ENCODE assay signal across 8 mouse cellular contexts in the genomic region with DNA sequence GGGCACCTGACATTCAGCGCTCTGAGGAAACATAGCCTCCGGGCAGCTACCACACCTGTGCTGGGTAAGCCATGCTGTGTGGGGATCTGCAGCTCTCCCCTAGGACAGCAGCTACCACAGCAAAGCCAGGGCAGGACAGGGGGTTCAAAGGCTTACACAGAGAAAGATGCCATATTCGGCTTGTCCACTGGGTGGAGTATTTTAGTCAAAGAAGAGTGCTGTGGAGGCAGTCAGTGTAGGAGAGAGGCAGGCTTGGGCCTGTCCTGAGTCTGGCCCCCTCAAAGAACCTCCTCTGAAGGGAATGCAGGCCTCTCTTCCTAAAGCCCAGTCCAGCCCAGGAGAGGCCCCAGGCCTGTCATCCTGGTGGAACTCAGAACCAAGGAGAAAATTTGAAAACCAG. TPM values are rescaled to one million over a fixed set of nuclear protein-coding genes. Genes with fewer than 3 reads are reported as not detected.
A peak's percentile ranks its signal among the peaks of the same experiment; 100 is the strongest.
DNase-seq lines count a peak whose midpoint lies in the region; ATAC-seq and TF ChIP-seq lines count a peak whose summit lies in the region.

No protein-coding gene starts in this region.

- no peaks in the 10 kb centered on the region for H3K36me3 ChIP-seq in forebrain, embryonic 10.5 days (replicated peaks)
- no peaks in the 10 kb centered on the region for H3K36me3 ChIP-seq in heart, embryonic 14.5 days (ENCODE audit: control insufficient read depth, insufficient read depth, low read length)
- no peaks in the 10 kb centered on the region for H3K36me3 ChIP-seq in kidney, postnatal 0 days (ENCODE audit: insufficient read depth, low read length)
- H3K36me3 ChIP-seq in liver, embryonic 11.5 days (ENCODE audit: control insufficient read depth, insufficient read depth, low read length) = no peaks in the 10 kb centered on the region
- H3K36me3 ChIP-seq in neural tube, embryonic 13.5 days = no peaks in the 10 kb centered on the region

- ATAC-seq in heart, embryonic 14.5 days (ENCODE audit: insufficient number of reproducible peaks, insufficient read depth, low FRiP score, low read depth) = peak; percentile 55
- ATAC-seq in kidney, postnatal 0 days (replicated peaks; ENCODE audit: low FRiP score, low read depth) = peak; percentile 79
- peak; percentile 60 for ATAC-seq in liver, embryonic 11.5 days (replicated peaks; ENCODE audit: low FRiP score)
- peak; percentile 90 for ATAC-seq in neural tube, embryonic 13.5 days (ENCODE audit: low read depth)

- peaks cover 31% of the 10 kb centered on the region for H3K4me1 ChIP-seq in forebrain, embryonic 10.5 days
- peaks cover 25 to 35% of the 10 kb centered on the region in 2 experiments for H3K4me1 ChIP-seq in heart, embryonic 14.5 days (ENCODE audit: control insufficient read depth in 2 of 2, insufficient read depth in 2 of 2, low read length in 2 of 2)
- H3K4me1 ChIP-seq in kidney, postnatal 0 days (replicated peaks; ENCODE audit: insufficient read depth, low read length) = no peaks in the 10 kb centered on the region
- peaks cover 9% of the 10 kb centered on the region; the same call in 1 of the 2 replicates for H3K4me1 ChIP-seq in liver, embryonic 11.5 days (replicated peaks; ENCODE audit: control insufficient read depth, insufficient read depth, low read length)
- H3K4me1 ChIP-seq in neural tube, embryonic 13.5 days (replicated peaks) = no peaks in the 10 kb centered on the region; the same call in 1 of the 2 replicates

- H3K27ac ChIP-seq in forebrain, embryonic 10.5 days = peak overlapping the region; percentile 48; the same call in 1 of the 2 replicates
- no peak overlapping the region for H3K27ac ChIP-seq in heart, embryonic 14.5 days (replicated peaks in 1 of 2; ENCODE audit: control insufficient read depth in 1 of 2, insufficient read depth in 1 of 2, low read depth in 2 of 2, low read length in 2 of 2)
- no peak overlapping the region for H3K27ac ChIP-seq in kidney, postnatal 0 days
- no peak overlapping the region for H3K27ac ChIP-seq in liver, embryonic 11.5 days (ENCODE audit: low read depth, low read length)
- no peak overlapping the region for H3K27ac ChIP-seq in neural tube, embryonic 13.5 days (replicated peaks)

- DNase-seq in CD4-positive helper T cell, adult 2 months (ENCODE audit: low read depth, low spot score) = peak; percentile 5
- peak; percentile 51 for DNase-seq in c-Kit-positive CD71-negative TER-119-negative erythroid progenitor cells, embryonic 14.5 days (ENCODE audit: low read depth)
- peak; percentile 69 for DNase-seq in forebrain, embryonic 10.5 days (ENCODE audit: extremely low spot score, low spot score)
- DNase-seq in kidney, postnatal 0 days (ENCODE audit: low spot score) = peak; percentile 92
- peak; percentile 57 for DNase-seq in liver, embryonic 11.5 days (ENCODE audit: low spot score)
- peak; percentile 45 for DNase-seq in thymus, postnatal 0 days (ENCODE audit: low spot score)

- H3K9ac ChIP-seq in heart, embryonic 14.5 days (ENCODE audit: low read length) = no peak overlapping the region; the same call in none of the 2 replicates
- no peak overlapping the region for H3K9ac ChIP-seq in kidney, postnatal 0 days (ENCODE audit: low read depth, low read length)
- H3K9ac ChIP-seq in liver, embryonic 11.5 days (ENCODE audit: low read depth, low read length) = no peak overlapping the region
- no peak overlapping the region for H3K9ac ChIP-seq in neural tube, embryonic 13.5 days

- TF ChIP-seq CTCF in kidney, postnatal 0 days (IDR thresholded peaks at IDR 0.05; ENCODE audit: low read depth) = peak; percentile 91

- H3K4me2 ChIP-seq in heart, embryonic 14.5 days (ENCODE audit: low read length) = no peak overlapping the region
- no peak overlapping the region for H3K4me2 ChIP-seq in kidney, postnatal 0 days (ENCODE audit: low read length)
- H3K4me2 ChIP-seq in liver, embryonic 11.5 days = no peak overlapping the region
- no peak overlapping the region for H3K4me2 ChIP-seq in neural tube, embryonic 13.5 days

- WGBS in forebrain, embryonic 10.5 days = 17% methylated on average over 3 of the region's 3 CpGs
- WGBS in heart, embryonic 14.5 days = 11% methylated on average over 3 of the region's 3 CpGs
- WGBS in kidney, postnatal 0 days = 20% methylated on average over 3 of the region's 3 CpGs
- WGBS in liver, embryonic 11.5 days = 18% methylated on average over 3 of the region's 3 CpGs
- 20% methylated on average over 3 of the region's 3 CpGs for WGBS in neural tube, embryonic 13.5 days

- no peaks in the 10 kb centered on the region for H3K9me3 ChIP-seq in forebrain, embryonic 10.5 days
- no peaks in the 10 kb centered on the region for H3K9me3 ChIP-seq in heart, embryonic 14.5 days (ENCODE audit: control insufficient read depth, low read length)
- no peaks in the 10 kb centered on the region for H3K9me3 ChIP-seq in kidney, postnatal 0 days (replicated peaks; ENCODE audit: low read length)
- H3K9me3 ChIP-seq in liver, embryonic 11.5 days (ENCODE audit: control insufficient read depth, low read length) = no peaks in the 10 kb centered on the region
- H3K9me3 ChIP-seq in neural tube, embryonic 13.5 days = no peaks in the 10 kb centered on the region

- H3K27me3 ChIP-seq in forebrain, embryonic 10.5 days (ENCODE audit: poor library complexity, severe bottlenecking) = peaks cover 50% of the 10 kb centered on the region
- no peaks in the 10 kb centered on the region for H3K27me3 ChIP-seq in heart, embryonic 14.5 days (ENCODE audit: control insufficient read depth, insufficient read depth, low read length)
- no peaks in the 10 kb centered on the region for H3K27me3 ChIP-seq in kidney, postnatal 0 days (ENCODE audit: insufficient read depth, low read length)
- peaks cover 10% of the 10 kb centered on the region for H3K27me3 ChIP-seq in liver, embryonic 11.5 days (replicated peaks; ENCODE audit: control insufficient read depth, insufficient read depth, low read length)
- H3K27me3 ChIP-seq in neural tube, embryonic 13.5 days = peaks cover 24% of the 10 kb centered on the region; the same call in 1 of the 2 replicates

- no peak overlapping the region for H3K4me3 ChIP-seq in forebrain, embryonic 10.5 days
- H3K4me3 ChIP-seq in heart, embryonic 14.5 days (ENCODE audit: control insufficient read depth in 1 of 2, insufficient read depth in 1 of 2, low read depth in 1 of 2, low read length in 2 of 2) = no peak overlapping the region
- H3K4me3 ChIP-seq in kidney, postnatal 0 days (replicated peaks; ENCODE audit: low read depth, low read length) = no peak overlapping the region
- H3K4me3 ChIP-seq in liver, embryonic 11.5 days (ENCODE audit: low read depth, low read length) = no peak overlapping the region
- no peak overlapping the region for H3K4me3 ChIP-seq in neural tube, embryonic 13.5 days

RNA-seq across cellular contexts. Expression of a gene that starts 4.4 kb away (rescaled TPM):
- polyA plus RNA-seq in forebrain, embryonic 10.5 days (2016; fragmentation: Nextera tagmentation; extraction: Ambion mirVana) = not detected in 2 replicates
- 433 and 482 TPM in 2 replicates for polyA plus RNA-seq in heart, embryonic 14.5 days (2014; fragmentation: Nextera tagmentation; extraction: Ambion mirVana)
- 0.41 and 0.47 TPM in 2 replicates for polyA plus RNA-seq in kidney, postnatal 0 days (2015; fragmentation: Nextera tagmentation; extraction: Ambion mirVana)
- polyA plus RNA-seq in liver, embryonic 11.5 days (2014; fragmentation: Nextera tagmentation; extraction: Ambion mirVana) = 0.95 and 1.2 TPM in 2 replicates
- 1.9 and 4.3 TPM in 2 replicates for polyA plus RNA-seq in neural tube, embryonic 13.5 days (2015; fragmentation: Nextera tagmentation; extraction: Ambion mirVana)
- polyA plus RNA-seq in thymus, postnatal 0 days (2015; fragmentation: Nextera tagmentation; extraction: Ambion mirVana) = 0.99 and 1.0 TPM in 2 replicates

Comparison
In these comparisons a context has a peak if more than half of its experiments do, and no peak if none do; other contexts are left out.
1. DNase-seq: peak in every context shown above with its lines; median percentile 92 in kidney, postnatal 0 days; 69 in forebrain, embryonic 10.5 days; 57 in liver, embryonic 11.5 days; 51 in c-Kit-positive CD71-negative TER-119-negative erythroid progenitor cells, embryonic 14.5 days; 45 in thymus, postnatal 0 days; 5 in CD4-positive helper T cell, adult 2 months.
2. RNA of a gene that starts 4.4 kb away (polyA plus RNA-seq): 433 to 482 TPM in heart, embryonic 14.5 days; 1.9 to 4.3 TPM in neural tube, embryonic 13.5 days, 0.99 to 1.0 TPM in thymus, postnatal 0 days, 0.95 to 1.2 TPM in liver, embryonic 11.5 days, 0.41 to 0.47 TPM in kidney, postnatal 0 days and not detected in forebrain, embryonic 10.5 days; every median in the first group is over 10 times any median in the second.
3. Peak in every context shown above with its lines, with median percentiles within 50 percentile points of each other: ATAC-seq.